Mouse (Mus musculus): Measurements from ENCODE around the gene Fmnl1.

Gene Fmnl1

GRCm38 (mm10) chr11:103170494-103171285, at the start of gene Fmnl1:
Fmnl1 (plus strand) TSS chr11:103171107.
- DNase-seq (ENCODE audit: extremely low spot score, low spot score): no peak

GRCm38 (mm10) chr11:103131701-103132575, 39.0 kb upstream of the Fmnl1 start, which contains the start of gene Hexim2:
Hexim2 (plus strand) TSS chr11:103132429.
- DNase-seq (ENCODE audit: extremely low spot score, low spot score): no peak

GRCm38 (mm10) chr11:103132576-103133455, 38.1 kb upstream of the Fmnl1 start:
- DNase-seq (ENCODE audit: extremely low spot score, low spot score): peak; percentile 100

- no peak for DNase-seq (ENCODE audit: extremely low spot score, low spot score)
Observed at GRCm38 (mm10) chr11:103133456-103134185, 37.3 kb upstream of the Fmnl1 start.

- DNase-seq (ENCODE audit: extremely low spot score, low spot score): no peak
Observed at GRCm38 (mm10) chr11:103134221-103134620, 36.7 kb upstream of the Fmnl1 start.

GRCm38 (mm10) chr11:103136039-103136577, 34.8 kb upstream of the Fmnl1 start:
- no peak for DNase-seq (ENCODE audit: extremely low spot score, low spot score)

- DNase-seq (ENCODE audit: extremely low spot score, low spot score): no peak
Observed at GRCm38 (mm10) chr11:103139951-103140762, 30.8 kb upstream of the Fmnl1 start.

- no peak for DNase-seq (ENCODE audit: extremely low spot score, low spot score)
Observed at GRCm38 (mm10) chr11:103140763-103141100, 30.2 kb upstream of the Fmnl1 start.

- DNase-seq (ENCODE audit: extremely low spot score, low spot score): no peak
Observed at GRCm38 (mm10) chr11:103141101-103141943, 29.6 kb upstream of the Fmnl1 start.

GRCm38 (mm10) chr11:103141944-103142255, 29.0 kb upstream of the Fmnl1 start:
- DNase-seq (ENCODE audit: extremely low spot score, low spot score): no peak

GRCm38 (mm10) chr11:103142441-103143182, 28.3 kb upstream of the Fmnl1 start:
- DNase-seq (ENCODE audit: extremely low spot score, low spot score): no peak

- DNase-seq (ENCODE audit: extremely low spot score, low spot score): no peak
Observed at GRCm38 (mm10) chr11:103144309-103145285, 26.3 kb upstream of the Fmnl1 start.

- DNase-seq (ENCODE audit: extremely low spot score, low spot score): no peak
Observed at GRCm38 (mm10) chr11:103146386-103146785, 24.5 kb upstream of the Fmnl1 start.

GRCm38 (mm10) chr11:103147766-103148165, 23.1 kb upstream of the Fmnl1 start:
- no peak for DNase-seq (ENCODE audit: extremely low spot score, low spot score)

- DNase-seq (ENCODE audit: extremely low spot score, low spot score): no peak
Observed at GRCm38 (mm10) chr11:103149771-103150170, 21.1 kb upstream of the Fmnl1 start.

- peak; percentile 99 for DNase-seq (ENCODE audit: extremely low spot score, low spot score)
Observed at GRCm38 (mm10) chr11:103158621-103159478, 12.1 kb upstream of the Fmnl1 start.

All from neural tube, embryonic 10.5 days (tissue).